Mouse (Mus musculus) neural tube, embryonic 14.5 days (tissue): ENCODE measurements at regions not wholly inside any gene's neighbourhood (a gene's known extent, or its start where the extent isn't known, plus 50 kb on each side); places are given as distances from the start of the nearest gene placed in this dataset.

Experiments used
- ATAC-seq: fragments of 200-750 bp; cut with Nextera tagmentation; 2 replicates; pipeline ENCODE4 v1.8.0; 2017; ENCODE audit warnings: low read depth, mild to moderate bottlenecking, moderate TSS enrichment, moderate library complexity
- H3K27ac ChIP-seq: fragments of 300-500 bp; sonication (generic); 2 replicates; pipeline ENCODE4 v1.5.1; 2014; ENCODE audit warnings: low read depth, mild to moderate bottlenecking, control low read depth, low read length, moderate library complexity, mixed read lengths
- H3K27me3 ChIP-seq: fragments of 300-500 bp; sonication (generic); 2 replicates; pipeline ENCODE4 v1.6.1; 2014; ENCODE audit warnings: low read length; ENCODE audit not compliant: control insufficient read depth, insufficient read depth
- H3K36me3 ChIP-seq: fragments of 300-500 bp; sonication (generic); 2 replicates; pipeline ENCODE4 v1.6.1; 2014; ENCODE audit warnings: low read length, mixed read lengths; ENCODE audit not compliant: control insufficient read depth, insufficient read depth
- H3K4me1 ChIP-seq: fragments of 300-500 bp; sonication (generic); 2 replicates; pipeline ENCODE4 v1.6.1; 2014; ENCODE audit warnings: low read length; ENCODE audit not compliant: control insufficient read depth, insufficient read depth
- H3K4me2 ChIP-seq: fragments of 300-500 bp; sonication (generic); 2 replicates; pipeline ENCODE4 v1.6.1; 2014; ENCODE audit warnings: mild to moderate bottlenecking, low read depth, low read length, control low read depth
- H3K4me3 ChIP-seq: fragments of 300-500 bp; sonication (generic); 2 replicates; pipeline ENCODE4 v1.5.1; 2014; ENCODE audit warnings: low read depth, low read length, control low read depth, mixed read lengths
- H3K9ac ChIP-seq: fragments of 300-500 bp; sonication (generic); replicated peaks from 2 replicates; pipeline ENCODE4 v1.6.1; 2014; ENCODE audit warnings: low read depth, mild to moderate bottlenecking, control low read depth, low read length, mixed read lengths
- H3K9me3 ChIP-seq: fragments of 300-500 bp; sonication (generic); 2 replicates; pipeline ENCODE4 v1.6.1; 2016; ENCODE audit warnings: low read length; ENCODE audit not compliant: control insufficient read depth
- WGBS: fragments of 180-500 bp; shearing (Covaris S2); extraction: QIAGEN DNeasy Blood & Tissue Kit; methylation state at CpG from one replicate; pipeline ENCODE4 v1.1.7; 2014; 5-methylcytosine and 5-hydroxymethylcytosine counted together

GRCm38 (mm10) chr13:72023666-72024065 lies 60.1 kb upstream of the Irx1 start:
- 63% methylated on average over 5 of the region's 5 CpGs for WGBS

GRCm38 (mm10) chr13:72043930-72044470 lies 80.5 kb upstream of the Irx1 start:
- Histone ChIP-seq H3K9me3 (no peaks in the 10 kb centered on the region), H3K9ac (no peak overlapping the region), H3K4me2 (no peak overlapping the region), H3K36me3 (no peaks in the 10 kb centered on the region), H3K27me3 (no peaks in the 10 kb centered on the region), H3K4me3 (no peak overlapping the region), H3K4me1 (no peaks in the 10 kb centered on the region), H3K27ac (no peak overlapping the region)
- no peak for ATAC-seq
- 92% methylated on average over 5 of the region's 5 CpGs for WGBS

More at GRCm38 (mm10) chr13:72023666-72024065, 60.1 kb upstream of the Irx1 start:
- Histone ChIP-seq H3K27ac (no peak overlapping the region), H3K9me3 (no peaks in the 10 kb centered on the region), H3K36me3 (no peaks in the 10 kb centered on the region), H3K27me3 (no peaks in the 10 kb centered on the region), H3K4me1 (no peaks in the 10 kb centered on the region), H3K4me3 (no peak overlapping the region), H3K9ac (no peak overlapping the region), H3K4me2 (no peak overlapping the region)
- ATAC-seq, result no peak

DNA sequence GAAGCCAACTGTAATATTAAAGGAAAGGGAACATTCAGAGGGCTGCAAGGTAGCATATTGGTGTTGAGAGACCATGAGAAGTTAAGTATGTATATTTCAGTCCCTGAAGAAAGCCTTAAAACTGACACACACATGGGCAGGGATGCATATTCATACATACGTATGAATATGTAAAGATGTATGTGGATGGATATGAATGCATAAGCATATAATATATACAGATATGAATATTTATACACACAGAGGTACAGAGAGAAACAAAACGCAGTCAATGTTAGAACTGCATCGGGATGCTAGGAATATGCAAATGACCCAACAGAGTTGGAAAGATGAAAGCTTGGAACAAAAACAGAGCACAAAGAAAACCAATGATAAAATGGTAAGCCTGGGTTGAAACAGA lies 92.9 kb upstream of the Irx1 start:
- 92% methylated on average over 3 of the region's 3 CpGs for WGBS
- Histone ChIP-seq H3K36me3 (no peaks in the 10 kb centered on the region), H3K4me3 (no peak overlapping the region), H3K9ac (no peak overlapping the region), H3K27me3 (no peaks in the 10 kb centered on the region), H3K4me2 (no peak overlapping the region), H3K4me1 (no peaks in the 10 kb centered on the region), H3K9me3 (no peaks in the 10 kb centered on the region), H3K27ac (no peak overlapping the region)
- ATAC-seq, result no peak

GRCm38 (mm10) chr13:72061659-72062058 lies 98.1 kb upstream of the Irx1 start:
- H3K9me3 ChIP-seq, result no peaks in the 10 kb centered on the region
- 6% methylated on average over 6 of the region's 6 CpGs for WGBS
- H3K4me1 ChIP-seq, result no peaks in the 10 kb centered on the region
- peak; percentile 46; the same call in 1 of the 2 replicates for ATAC-seq
- no peak overlapping the region for H3K4me2 ChIP-seq
- H3K9ac ChIP-seq, result no peak overlapping the region
- H3K36me3 ChIP-seq, result no peaks in the 10 kb centered on the region
- H3K27ac ChIP-seq, result no peak overlapping the region
- H3K4me3 ChIP-seq, result no peak overlapping the region
- no peaks in the 10 kb centered on the region for H3K27me3 ChIP-seq

GRCm38 (mm10) chr13:72063278-72063761 lies 99.8 kb upstream of the Irx1 start:
- Histone ChIP-seq H3K4me2 (no peak overlapping the region), H3K4me3 (no peak overlapping the region), H3K9me3 (no peaks in the 10 kb centered on the region), H3K27ac (no peak overlapping the region), H3K4me1 (no peaks in the 10 kb centered on the region), H3K27me3 (no peaks in the 10 kb centered on the region), H3K36me3 (no peaks in the 10 kb centered on the region), H3K9ac (no peak overlapping the region)
- 28% methylated on average over 5 of the region's 5 CpGs for WGBS
- peak; percentile 70; the same call in 1 of the 2 replicates for ATAC-seq

GRCm38 (mm10) chr13:72096585-72096984 lies 133.1 kb upstream of the Irx1 start:
- Histone ChIP-seq H3K9ac (no peak overlapping the region), H3K4me1 (no peaks in the 10 kb centered on the region), H3K9me3 (no peaks in the 10 kb centered on the region), H3K27ac (no peak overlapping the region), H3K4me3 (no peak overlapping the region), H3K4me2 (no peak overlapping the region), H3K27me3 (no peaks in the 10 kb centered on the region), H3K36me3 (no peaks in the 10 kb centered on the region)
- WGBS, result 44% methylated on average over 4 of the region's 5 CpGs
- ATAC-seq, result no peak

- Histone ChIP-seq H3K9me3 (no peaks in the 10 kb centered on the region), H3K4me3 (no peak overlapping the region), H3K9ac (no peak overlapping the region), H3K36me3 (no peaks in the 10 kb centered on the region), H3K27me3 (no peaks in the 10 kb centered on the region), H3K27ac (no peak overlapping the region), H3K4me1 (no peaks in the 10 kb centered on the region), H3K4me2 (no peak overlapping the region)
- ATAC-seq, result no peak
- 23% methylated on average over 8 of the region's 8 CpGs for WGBS
Observed at GRCm38 (mm10) chr13:72097268-72097667, 133.7 kb upstream of the Irx1 start.

DNA sequence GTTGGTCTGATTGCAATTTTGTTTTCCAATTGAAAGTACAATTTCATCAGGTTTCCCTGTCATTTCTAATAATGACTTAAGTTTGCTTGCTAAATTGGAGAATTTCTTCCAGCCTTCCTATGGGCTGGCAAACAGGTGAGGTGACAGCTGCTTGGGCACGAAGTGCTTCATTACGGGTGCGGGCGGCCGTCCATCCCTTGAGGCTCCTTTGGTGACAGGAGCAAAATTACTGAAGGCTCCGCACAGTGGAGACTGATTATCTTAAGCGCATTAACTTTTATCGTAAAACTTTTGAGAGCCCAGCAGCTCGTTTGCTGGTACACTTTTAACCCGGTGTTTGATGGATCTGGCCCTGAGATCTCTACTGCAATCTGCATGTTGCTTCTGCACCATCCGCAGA lies 134.3 kb upstream of the Irx1 start:
- no peak for ATAC-seq
- Histone ChIP-seq H3K4me2 (no peak overlapping the region), H3K9ac (no peak overlapping the region), H3K27me3 (no peaks in the 10 kb centered on the region), H3K36me3 (no peaks in the 10 kb centered on the region), H3K27ac (no peak overlapping the region), H3K4me1 (no peaks in the 10 kb centered on the region), H3K4me3 (no peak overlapping the region), H3K9me3 (no peaks in the 10 kb centered on the region)
- 66% methylated on average over 11 of the region's 11 CpGs for WGBS

- WGBS, result 77% methylated on average over 5 of the region's 5 CpGs
- ATAC-seq, result no peak
- H3K4me1 ChIP-seq, result no peaks in the 10 kb centered on the region
- H3K9ac ChIP-seq, result no peak overlapping the region
- no peaks in the 10 kb centered on the region for H3K9me3 ChIP-seq
- H3K27ac ChIP-seq, result no peak overlapping the region
- no peak overlapping the region for H3K4me2 ChIP-seq
- H3K36me3 ChIP-seq, result no peaks in the 10 kb centered on the region
- H3K27me3 ChIP-seq, result no peaks in the 10 kb centered on the region
- no peak overlapping the region for H3K4me3 ChIP-seq
Observed at GRCm38 (mm10) chr13:72100741-72101140, 137.2 kb upstream of the Irx1 start.
